Mouse (Mus musculus): Measurements from ENCODE around the gene Tmem203. TPM values are rescaled to one million over a fixed set of nuclear protein-coding genes. Genes with fewer than 3 reads are reported as not detected.
A peak's percentile ranks its signal among the peaks of the same experiment; 100 is the strongest.

The Tmem203 gene
- 19.1 and 20.2 TPM in 2 replicates for polyA plus RNA-seq (2016; fragmentation: Nextera tagmentation; extraction: Ambion mirVana)

GRCm38 (mm10) chr2:25255284-25255779, at the start of gene Tmem203:
Gene Tmem203, plus strand, starts transcription at chr2:25255439.
- H3K27me3 ChIP-seq (ENCODE audit: low read depth, poor library complexity, severe bottlenecking), result no peaks in the 10 kb centered on the region
- 0% methylated on average over 39 of the region's 39 CpGs for WGBS
- H3K4me3 ChIP-seq, result peak within 1 kb of the TSS; percentile 92
- peak within 1 kb of the TSS; percentile 94 for H3K27ac ChIP-seq (replicated peaks)
- peak; percentile 95 for DNase-seq (ENCODE audit: low spot score)
- H3K4me1 ChIP-seq, result peaks cover 18% of the 10 kb centered on the region
- peaks cover 34% of the 10 kb centered on the region for H3K36me3 ChIP-seq
- H3K9me3 ChIP-seq (replicated peaks), result no peaks in the 10 kb centered on the region

GRCm38 (mm10) chr2:25207593-25207992, 47.6 kb upstream of the Tmem203 start:
- H3K4me3 ChIP-seq, result no peak overlapping the region
- H3K27me3 ChIP-seq (ENCODE audit: low read depth, poor library complexity, severe bottlenecking), result peaks cover 5% of the 10 kb centered on the region
- peaks cover 72% of the 10 kb centered on the region for H3K36me3 ChIP-seq
- no peak overlapping the region for H3K27ac ChIP-seq (replicated peaks)
- peaks cover 28% of the 10 kb centered on the region for H3K4me1 ChIP-seq
- DNase-seq (ENCODE audit: low spot score), result no peak
- 86% methylated on average over 1 of the region's 1 CpGs for WGBS
- H3K9me3 ChIP-seq (replicated peaks), result no peaks in the 10 kb centered on the region

- Histone ChIP-seq H3K9me3 (replicated peaks) (no peaks in the 10 kb centered on the region), H3K4me1 (peaks cover 28% of the 10 kb centered on the region), H3K36me3 (peaks cover 41% of the 10 kb centered on the region), H3K27ac (replicated peaks) (peak overlapping the region; percentile 97), H3K27me3 (ENCODE audit: low read depth, poor library complexity, severe bottlenecking) (peaks cover 22% of the 10 kb centered on the region), H3K4me3 (peak overlapping the region; percentile 81)
- no peak for DNase-seq (ENCODE audit: low spot score)
- WGBS, result under 1% methylated on average over 24 of the region's 24 CpGs
Measured at GRCm38 (mm10) chr2:25210686-25211085, 44.6 kb upstream of the Tmem203 start.

GRCm38 (mm10) chr2:25211121-25211670, 44.0 kb upstream of the Tmem203 start, which contains the start of gene Nelfb:
Gene Nelfb, minus strand, starts transcription at chr2:25211489.
- peaks cover 36% of the 10 kb centered on the region for H3K36me3 ChIP-seq
- WGBS, result under 1% methylated on average over 44 of the region's 44 CpGs
- H3K9me3 ChIP-seq (replicated peaks), result no peaks in the 10 kb centered on the region
- H3K4me1 ChIP-seq, result peaks cover 28% of the 10 kb centered on the region
- H3K4me3 ChIP-seq, result peak within 1 kb of the TSS; percentile 81
- H3K27me3 ChIP-seq (ENCODE audit: low read depth, poor library complexity, severe bottlenecking), result peaks cover 22% of the 10 kb centered on the region
- H3K27ac ChIP-seq (replicated peaks), result peak within 1 kb of the TSS; percentile 97
- DNase-seq (ENCODE audit: low spot score), result peak; percentile 94

- DNase-seq (ENCODE audit: low spot score), result no peak
- WGBS, result 68% methylated on average over 23 of the region's 23 CpGs
- Histone ChIP-seq H3K27ac (replicated peaks) (no peak overlapping the region), H3K9me3 (replicated peaks) (no peaks in the 10 kb centered on the region), H3K4me3 (no peak overlapping the region), H3K4me1 (peaks cover 29% of the 10 kb centered on the region), H3K36me3 (peaks cover 15% of the 10 kb centered on the region), H3K27me3 (ENCODE audit: low read depth, poor library complexity, severe bottlenecking) (peaks cover 22% of the 10 kb centered on the region)
Measured at GRCm38 (mm10) chr2:25213266-25213865, 41.9 kb upstream of the Tmem203 start.

- 78% methylated on average over 3 of the region's 3 CpGs for WGBS
- Histone ChIP-seq H3K9me3 (replicated peaks) (no peaks in the 10 kb centered on the region), H3K36me3 (peaks cover 6% of the 10 kb centered on the region), H3K27ac (replicated peaks) (no peak within 1 kb of the TSS), H3K4me1 (peaks cover 28% of the 10 kb centered on the region), H3K27me3 (ENCODE audit: low read depth, poor library complexity, severe bottlenecking) (peaks cover 22% of the 10 kb centered on the region), H3K4me3 (no peak within 1 kb of the TSS)
- no peak for DNase-seq (ENCODE audit: low spot score)
Measured at GRCm38 (mm10) chr2:25214444-25214843, 40.8 kb upstream of the Tmem203 start, which contains the start of gene Stpg3. Gene Stpg3, minus strand, starts transcription at chr2:25214637.

- H3K4me3 ChIP-seq, result no peak overlapping the region
- peaks cover 16% of the 10 kb centered on the region for H3K27me3 ChIP-seq (ENCODE audit: low read depth, poor library complexity, severe bottlenecking)
- H3K4me1 ChIP-seq, result peaks cover 13% of the 10 kb centered on the region
- no peaks in the 10 kb centered on the region for H3K9me3 ChIP-seq (replicated peaks)
- H3K36me3 ChIP-seq, result peaks cover 14% of the 10 kb centered on the region
- no peak for DNase-seq (ENCODE audit: low spot score)
- H3K27ac ChIP-seq (replicated peaks), result no peak overlapping the region
- 74% methylated on average over 2 of the region's 2 CpGs for WGBS
Measured at GRCm38 (mm10) chr2:25217666-25218065, 37.6 kb upstream of the Tmem203 start.

- peaks cover 19% of the 10 kb centered on the region for H3K4me1 ChIP-seq
- no peaks in the 10 kb centered on the region for H3K9me3 ChIP-seq (replicated peaks)
- peaks cover 22% of the 10 kb centered on the region for H3K36me3 ChIP-seq
- no peak within 1 kb of the TSS for H3K4me3 ChIP-seq
- 0 out of 2 replicates have a peak, but pooled peaks cover 9% of the 10 kb centered on the region for H3K27me3 ChIP-seq (ENCODE audit: low read depth, poor library complexity, severe bottlenecking)
- DNase-seq (ENCODE audit: low spot score), result no peak
- no peak within 1 kb of the TSS for H3K27ac ChIP-seq (replicated peaks)
Measured at GRCm38 (mm10) chr2:25218445-25218844, 36.8 kb upstream of the Tmem203 start, which contains the start of gene Fam166a. Gene Fam166a, plus strand, starts transcription at chr2:25218745.

- Histone ChIP-seq H3K9me3 (replicated peaks) (no peaks in the 10 kb centered on the region), H3K4me1 (peaks cover 33% of the 10 kb centered on the region), H3K4me3 (no peak overlapping the region), H3K36me3 (peaks cover 27% of the 10 kb centered on the region), H3K27ac (replicated peaks) (no peak overlapping the region), H3K27me3 (ENCODE audit: low read depth, poor library complexity, severe bottlenecking) (no peaks in the 10 kb centered on the region)
- WGBS, result 72% methylated on average over 5 of the region's 5 CpGs
- no peak for DNase-seq (ENCODE audit: low spot score)
Measured at GRCm38 (mm10) chr2:25221331-25221772, 33.9 kb upstream of the Tmem203 start.

GRCm38 (mm10) chr2:25223681-25224491, 31.4 kb upstream of the Tmem203 start:
- Histone ChIP-seq H3K27ac (replicated peaks) (peak overlapping the region; percentile 96), H3K4me3 (peak overlapping the region; percentile 89), H3K36me3 (peaks cover 27% of the 10 kb centered on the region), H3K9me3 (replicated peaks) (no peaks in the 10 kb centered on the region), H3K4me1 (peaks cover 34% of the 10 kb centered on the region), H3K27me3 (ENCODE audit: low read depth, poor library complexity, severe bottlenecking) (no peaks in the 10 kb centered on the region)
- no peak for DNase-seq (ENCODE audit: low spot score)
- WGBS, result 3% methylated on average over 53 of the region's 53 CpGs

- 0% methylated on average over 17 of the region's 17 CpGs for WGBS
- DNase-seq (ENCODE audit: low spot score), result no peak
- Histone ChIP-seq H3K27ac (replicated peaks) (peak within 1 kb of the TSS; percentile 96), H3K36me3 (peaks cover 27% of the 10 kb centered on the region), H3K9me3 (replicated peaks) (no peaks in the 10 kb centered on the region), H3K4me3 (peak within 1 kb of the TSS; percentile 89), H3K4me1 (peaks cover 37% of the 10 kb centered on the region), H3K27me3 (ENCODE audit: low read depth, poor library complexity, severe bottlenecking) (no peaks in the 10 kb centered on the region)
Measured at GRCm38 (mm10) chr2:25224492-25224765, 30.8 kb upstream of the Tmem203 start, which contains the start of gene Tubb4b. Gene Tubb4b, minus strand, starts transcription at chr2:25224702.

GRCm38 (mm10) chr2:25224766-25225752, 30.2 kb upstream of the Tmem203 start:
- DNase-seq (ENCODE audit: low spot score), result peak; percentile 98
- Histone ChIP-seq H3K9me3 (replicated peaks) (no peaks in the 10 kb centered on the region), H3K27ac (replicated peaks) (peak overlapping the region; percentile 96), H3K4me3 (peak overlapping the region; percentile 89), H3K4me1 (peaks cover 37% of the 10 kb centered on the region), H3K36me3 (peaks cover 27% of the 10 kb centered on the region), H3K27me3 (ENCODE audit: low read depth, poor library complexity, severe bottlenecking) (no peaks in the 10 kb centered on the region)
- 2% methylated on average over 41 of the region's 41 CpGs for WGBS

All from midbrain, embryonic 10.5 days (tissue).